Mouse (Mus musculus) heart, postnatal 0 days (tissue): Measurements from ENCODE around the gene Lrrc45. TPM values are rescaled to one million over a fixed set of nuclear protein-coding genes. Genes with fewer than 3 reads are reported as not detected.

Experiments used
- ATAC-seq: fragments of 200-750 bp; cut with Nextera tagmentation; 2 replicates; pipeline ENCODE4 v1.8.0; 2017; ENCODE audit warnings: low read depth, moderate number of reproducible peaks, moderate library complexity; ENCODE audit not compliant: insufficient read depth
- DNase-seq: peaks from one replicate; pipeline ENCODE4 v3.0.0-alpha.2; 2016; ENCODE audit warnings: low spot score
- H3K27ac ChIP-seq: fragments of 300-500 bp; sonication (generic); 2 replicates; pipeline ENCODE4 v1.5.1; 2014; ENCODE audit warnings: low read depth, mild to moderate bottlenecking
- H3K27me3 ChIP-seq: fragments of 300-500 bp; sonication (generic); 2 replicates; pipeline ENCODE4 v1.6.1; 2014; ENCODE audit warnings: low read length, mixed read lengths; ENCODE audit not compliant: control insufficient read depth, insufficient read depth
- H3K36me3 ChIP-seq: fragments of 300-500 bp; sonication (generic); replicated peaks from 2 replicates; pipeline ENCODE4 v1.6.1; 2014; ENCODE audit warnings: low read length, mixed read lengths; ENCODE audit not compliant: control insufficient read depth, insufficient read depth
- H3K4me1 ChIP-seq: fragments of 300-500 bp; sonication (generic); 2 replicates; pipeline ENCODE4 v1.6.1; 2014; ENCODE audit warnings: antibody characterized with exemption; ENCODE audit not compliant: control insufficient read depth, insufficient read depth
- H3K4me2 ChIP-seq: fragments of 300-500 bp; sonication (generic); 2 replicates; pipeline ENCODE4 v1.6.1; 2014; ENCODE audit warnings: low read depth, mild to moderate bottlenecking, low read length, moderate library complexity
- H3K4me3 ChIP-seq: fragments of 300-500 bp; sonication (generic); 2 replicates; pipeline ENCODE4 v1.5.1; 2014; ENCODE audit warnings: low read depth, low read length
- H3K9ac ChIP-seq: fragments of 300-500 bp; sonication (generic); replicated peaks from 2 replicates; pipeline ENCODE4 v1.6.1; 2014; ENCODE audit warnings: low read depth, low read length, mixed read lengths
- H3K9me3 ChIP-seq: fragments of 300-500 bp; sonication (generic); replicated peaks from 2 replicates; pipeline ENCODE4 v1.6.1; 2016; ENCODE audit warnings: low read length; ENCODE audit not compliant: control insufficient read depth
- CTCF ChIP-seq: IDR thresholded peaks from 2 replicates; pipeline ENCODE4 v1.5.1; 2016; ENCODE audit warnings: antibody characterized with exemption, control low read depth, low read depth
- EP300 ChIP-seq: IDR thresholded peaks from 2 replicates; pipeline ENCODE4 v1.6.1; 2016; ENCODE audit warnings: antibody characterized with exemption, low read depth
- WGBS: fragments of 180-500 bp; shearing (Covaris S2); extraction: QIAGEN DNeasy Blood & Tissue Kit; methylation state at CpG from one replicate; pipeline ENCODE4 v1.1.7; 2014; 5-methylcytosine and 5-hydroxymethylcytosine counted together
- polyA plus RNA-seq: library from polyadenylated mRNA; unstranded; fragments of >200 nt; fragmentation: Nextera tagmentation; extraction: Ambion mirVana; gene quantifications from 2 replicates; pipeline ENCODE4 v1.2.1, GENCODE M21; 2015
- total RNA-seq: library from RNA; depleted of rRNA; stranded (reverse); fragments of >200 nt; gene quantifications from 2 replicates; pipeline ENCODE4 v1.2.3, GENCODE M21; 2014; ENCODE audit warnings: low replicate concordance

The Lrrc45 gene
- total and polyA plus RNA-seq, 2 experiments from 2014 or later = 12.4 to 28.3 TPM

DNA sequence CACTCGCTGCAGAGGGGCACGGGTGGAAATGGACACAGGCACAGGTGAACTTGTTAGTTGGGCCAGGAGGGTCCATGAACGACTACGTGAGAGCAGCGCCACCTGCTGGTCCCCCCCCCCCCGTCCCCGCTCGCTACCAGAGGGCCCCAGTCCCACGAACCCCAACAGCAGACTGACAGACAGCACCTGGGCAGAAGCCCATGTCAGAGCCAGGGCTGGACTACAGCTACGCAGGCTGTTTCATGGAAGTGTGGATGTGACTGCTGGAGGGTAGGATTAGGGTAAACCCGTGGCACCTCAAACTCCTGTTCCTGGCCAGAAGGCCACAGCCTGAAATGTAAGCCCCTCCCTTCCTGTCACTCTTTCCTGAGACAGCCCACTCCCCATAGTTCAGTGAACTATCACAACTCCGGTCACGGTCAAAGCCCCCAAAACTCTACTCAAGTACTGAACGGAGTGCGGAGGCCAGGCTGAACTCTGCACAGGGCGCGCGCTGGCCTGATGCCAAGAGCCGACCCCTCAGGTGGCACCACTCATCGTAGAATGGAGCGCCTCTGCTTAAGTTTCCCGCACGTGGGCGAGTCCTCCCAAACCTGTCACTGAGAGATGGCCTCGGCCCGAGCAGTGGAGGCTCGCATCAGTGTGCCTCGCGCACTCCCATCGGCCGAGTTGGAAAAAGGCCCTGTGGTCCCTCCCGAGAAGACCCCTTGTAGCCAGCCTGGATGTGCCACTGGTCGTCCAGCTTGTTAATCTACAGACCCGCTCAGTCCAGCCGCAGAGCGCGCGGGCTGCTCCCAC, 755 bp upstream of the Lrrc45 start:
- peak overlapping the region; percentile 71 for H3K27ac ChIP-seq
- H3K4me2 ChIP-seq = peak overlapping the region; percentile 73
- H3K4me1 ChIP-seq = peaks cover 16% of the 10 kb centered on the region
- WGBS = under 1% methylated on average over 36 of the region's 38 CpGs
- H3K4me3 ChIP-seq = peak overlapping the region; percentile 48
- peak overlapping the region; percentile 48 for H3K9ac ChIP-seq
- DNase-seq (peak; percentile 44), ATAC-seq (peak; percentile 24)
- no peaks in the 10 kb centered on the region for H3K9me3 ChIP-seq
- TF ChIP-seq EP300 (no peak), CTCF (peak; percentile 71)
- H3K27me3 ChIP-seq = no peaks in the 10 kb centered on the region
- H3K36me3 ChIP-seq = peaks cover 24% of the 10 kb centered on the region

DNA sequence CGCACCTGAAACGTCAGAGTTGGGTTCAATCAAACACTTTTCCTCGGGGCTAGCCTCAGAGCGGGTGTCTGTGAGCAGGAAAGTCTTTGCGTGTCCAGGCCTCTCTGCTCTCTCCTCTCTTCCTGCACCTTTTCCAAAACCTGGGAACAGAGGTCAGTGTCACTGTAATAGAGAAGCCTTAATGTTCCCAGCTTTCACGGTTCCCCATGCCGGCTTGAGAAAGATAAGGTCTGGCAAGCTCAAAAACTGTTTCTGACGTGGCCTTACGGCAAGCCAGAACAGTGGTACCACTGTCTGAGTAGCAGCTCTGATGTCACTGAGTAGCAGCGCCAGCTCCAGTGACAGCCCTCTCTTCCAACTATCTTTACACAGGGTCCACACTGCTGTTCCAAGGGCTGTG, 821 bp downstream of the Lrrc45 start:
- H3K27ac ChIP-seq = no peak overlapping the region
- ATAC-seq = no peak
- H3K4me1 ChIP-seq = peaks cover 16% of the 10 kb centered on the region
- H3K36me3 ChIP-seq = peaks cover 19% of the 10 kb centered on the region
- H3K9ac ChIP-seq = peak overlapping the region; percentile 29; the same call in 1 of the 2 replicates
- peak overlapping the region; percentile 73 for H3K4me2 ChIP-seq
- 36% methylated on average over 10 of the region's 10 CpGs for WGBS
- no peaks in the 10 kb centered on the region for H3K27me3 ChIP-seq
- TF ChIP-seq CTCF = no peak
- TF ChIP-seq EP300 = no peak
- DNase-seq = no peak
- no peaks in the 10 kb centered on the region for H3K9me3 ChIP-seq
- peak overlapping the region; percentile 48 for H3K4me3 ChIP-seq

DNA sequence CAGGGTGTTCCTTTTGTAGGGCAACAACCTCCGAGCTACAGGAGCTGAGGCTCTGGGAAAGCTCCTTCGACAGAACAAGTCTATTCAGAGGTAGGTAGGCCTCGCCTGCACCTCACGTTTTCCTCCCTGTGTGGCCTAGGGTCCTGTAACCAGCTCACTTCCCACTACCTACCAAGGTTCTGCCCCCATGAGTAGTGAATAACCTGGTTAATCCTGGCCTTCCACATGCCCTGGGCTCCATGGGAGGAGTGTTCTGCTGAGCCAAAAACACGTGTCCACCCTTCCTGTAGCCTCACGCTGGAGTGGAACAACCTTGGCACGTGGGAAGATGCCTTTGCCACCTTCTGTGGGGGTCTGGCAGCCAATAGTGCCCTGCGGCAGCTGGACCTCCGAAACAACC, 1.4 kb downstream of the Lrrc45 start:
- no peak overlapping the region for H3K9ac ChIP-seq
- TF ChIP-seq EP300 = no peak
- TF ChIP-seq CTCF = no peak

DNA sequence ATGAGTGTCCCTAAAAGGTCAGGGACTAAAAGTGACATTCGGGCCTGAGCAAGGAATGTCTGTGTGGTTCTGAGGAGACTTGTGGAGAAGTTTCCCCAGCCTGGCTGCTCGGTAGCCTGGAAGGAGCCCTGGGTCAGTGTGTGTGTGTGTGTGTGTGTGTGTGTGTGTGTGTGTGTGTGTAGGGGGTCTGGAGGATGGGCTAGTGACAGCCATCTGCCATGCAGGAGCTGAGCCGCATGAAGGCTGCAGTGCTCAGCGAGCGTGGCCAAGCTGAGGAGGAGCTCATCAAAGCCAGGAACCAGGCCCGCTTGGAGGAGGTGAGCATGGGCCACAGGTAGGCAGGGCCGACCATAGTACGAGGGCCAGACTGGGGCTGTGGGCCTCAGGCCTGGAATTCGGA, 5.5 kb downstream of the Lrrc45 start:
- no peak overlapping the region for H3K9ac ChIP-seq
- H3K9me3 ChIP-seq = no peaks in the 10 kb centered on the region
- peaks cover 20% of the 10 kb centered on the region for H3K27me3 ChIP-seq
- WGBS = 87% methylated on average over 9 of the region's 9 CpGs
- ATAC-seq = no peak
- no peak overlapping the region for H3K4me2 ChIP-seq
- no peak for DNase-seq
- peaks cover 19% of the 10 kb centered on the region for H3K4me1 ChIP-seq
- TF ChIP-seq CTCF = no peak
- TF ChIP-seq EP300 = no peak
- no peak overlapping the region for H3K27ac ChIP-seq
- no peak overlapping the region for H3K4me3 ChIP-seq
- H3K36me3 ChIP-seq = peaks cover 11% of the 10 kb centered on the region

More for the DNA sequence above, 1.4 kb downstream of the Lrrc45 start:
- Histone ChIP-seq H3K36me3 (peaks cover 13% of the 10 kb centered on the region), H3K4me3 (no peak overlapping the region), H3K4me2 (no peak overlapping the region), H3K9me3 (no peaks in the 10 kb centered on the region), H3K27me3 (no peaks in the 10 kb centered on the region), H3K4me1 (peaks cover 16% of the 10 kb centered on the region), H3K27ac (no peak overlapping the region)
- ATAC-seq (no peak), DNase-seq (no peak)
- WGBS = 87% methylated on average over 9 of the region's 9 CpGs

DNA sequence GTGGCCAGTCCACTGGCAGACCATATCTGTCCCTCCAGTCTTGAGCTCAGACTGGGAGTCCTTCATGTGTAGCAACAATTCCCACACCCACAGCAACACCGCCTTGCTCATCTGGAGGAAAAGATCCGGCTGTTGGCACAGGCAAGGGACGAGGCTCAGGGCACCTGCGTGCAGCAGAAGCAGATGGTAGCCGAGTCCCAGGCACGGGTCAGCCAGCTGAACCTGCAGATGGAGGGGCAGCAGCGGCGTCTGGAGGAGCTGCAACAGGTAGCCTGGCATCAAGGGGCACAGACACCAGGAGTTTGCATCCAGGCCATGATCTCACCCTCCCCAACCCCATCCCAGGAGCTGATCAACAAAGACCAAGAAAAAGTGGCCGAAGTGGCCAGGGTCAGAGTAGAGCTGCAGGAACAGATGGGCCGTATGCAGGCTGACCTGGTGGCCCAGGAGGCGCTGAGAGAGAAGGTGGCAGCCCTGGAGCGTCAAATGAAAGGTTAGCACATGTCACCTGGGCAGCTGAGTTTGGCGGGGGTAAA, 6.2 kb downstream of the Lrrc45 start:
- Histone ChIP-seq H3K9ac (no peak overlapping the region), H3K27me3 (peaks cover 20% of the 10 kb centered on the region), H3K4me2 (no peak overlapping the region), H3K9me3 (no peaks in the 10 kb centered on the region), H3K27ac (no peak overlapping the region), H3K36me3 (peaks cover 11% of the 10 kb centered on the region), H3K4me3 (no peak overlapping the region), H3K4me1 (peaks cover 13% of the 10 kb centered on the region)
- ATAC-seq (no peak), DNase-seq (no peak)
- TF ChIP-seq EP300 (no peak), CTCF (no peak)
- 90% methylated on average over 13 of the region's 13 CpGs for WGBS
